Mouse (Mus musculus) midbrain, embryonic 16.5 days (tissue): Measurements from ENCODE around the gene Cd2bp2. TPM values are rescaled to one million over a fixed set of nuclear protein-coding genes. Genes with fewer than 3 reads are reported as not detected.

Experiments
- ATAC-seq: fragments of 200-750 bp; cut with Nextera tagmentation; 2 replicates; pipeline ENCODE4 v1.8.0; 2017; ENCODE audit warnings: moderate TSS enrichment
- H3K27ac ChIP-seq: fragments of 300-500 bp; sonication (generic); 2 replicates; pipeline ENCODE4 v1.5.1; 2014; ENCODE audit warnings: mild to moderate bottlenecking, low read length, mixed read lengths
- H3K27me3 ChIP-seq: fragments of 300-500 bp; sonication (generic); 2 replicates; pipeline ENCODE4 v1.6.1; 2014; ENCODE audit warnings: low read depth, low read length, mixed read lengths; ENCODE audit not compliant: control insufficient read depth, insufficient read depth
- H3K36me3 ChIP-seq: fragments of 300-500 bp; sonication (generic); 2 replicates; pipeline ENCODE4 v1.6.1; 2014; ENCODE audit warnings: mild to moderate bottlenecking, low read length, moderate library complexity, mixed read lengths; ENCODE audit not compliant: control insufficient read depth, insufficient read depth
- H3K4me1 ChIP-seq: fragments of 300-500 bp; sonication (generic); 2 replicates; pipeline ENCODE4 v1.6.1; 2014; ENCODE audit warnings: mild to moderate bottlenecking, low read length, mixed read lengths; ENCODE audit not compliant: control insufficient read depth, insufficient read depth
- H3K4me2 ChIP-seq: fragments of 300-500 bp; sonication (generic); 2 replicates; pipeline ENCODE4 v1.6.1; 2014; ENCODE audit warnings: mild to moderate bottlenecking, low read length, mixed read lengths
- H3K4me3 ChIP-seq: fragments of 300-500 bp; sonication (generic); 2 replicates; pipeline ENCODE4 v1.5.1; 2014; ENCODE audit warnings: low read depth, mild to moderate bottlenecking, low read length, moderate library complexity, mixed read lengths
- H3K9ac ChIP-seq: fragments of 300-500 bp; sonication (generic); 2 replicates; pipeline ENCODE4 v1.6.1; 2014; ENCODE audit warnings: low read depth, low read length, mixed read lengths
- H3K9me3 ChIP-seq: fragments of 300-500 bp; sonication (generic); replicated peaks from 2 replicates; pipeline ENCODE4 v1.6.1; 2014; ENCODE audit warnings: mild to moderate bottlenecking, low read length, mixed read lengths; ENCODE audit not compliant: control insufficient read depth, poor library complexity, severe bottlenecking
- WGBS: fragments of 180-500 bp; shearing (Covaris S2); extraction: QIAGEN DNeasy Blood & Tissue Kit; methylation state at CpG from one replicate; pipeline ENCODE4 v1.1.7; 2014; 5-methylcytosine and 5-hydroxymethylcytosine counted together
- polyA plus RNA-seq: library from polyadenylated mRNA; unstranded; fragments of >200 nt; fragmentation: Nextera tagmentation; extraction: Ambion mirVana; gene quantifications from 2 replicates; pipeline ENCODE4 v1.2.1, GENCODE M21; 2015

Cd2bp2 gene
- polyA plus RNA-seq, 1 experiment from 2014 or later: 76.1 TPM

DNA sequence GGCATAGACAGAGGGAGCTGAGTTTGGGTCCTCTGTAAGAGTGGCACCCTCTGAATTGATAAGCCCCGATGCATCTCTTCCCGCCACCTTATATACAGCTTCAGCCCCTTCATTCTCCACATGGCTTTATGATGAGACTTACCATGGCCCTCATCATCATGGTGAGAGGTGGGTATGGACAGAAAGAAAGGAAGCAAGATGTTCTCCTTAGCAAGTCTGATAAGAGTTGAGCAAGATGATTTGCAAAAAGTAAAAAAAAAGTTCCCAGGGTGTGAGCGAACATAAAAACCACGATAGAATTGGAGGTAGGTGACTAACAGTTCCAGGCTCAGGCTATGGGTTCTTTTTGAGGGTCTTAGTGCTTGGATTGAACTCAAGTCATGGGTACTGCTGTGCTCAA, 22.8 kb upstream of the Cd2bp2 start:
- no peak for ATAC-seq
- H3K9me3 ChIP-seq: no peaks in the 10 kb centered on the region
- no peaks in the 10 kb centered on the region for H3K36me3 ChIP-seq
- no peak overlapping the region for H3K9ac ChIP-seq
- WGBS: 97% methylated on average over 4 of the region's 4 CpGs
- H3K27ac ChIP-seq: no peak overlapping the region
- no peaks in the 10 kb centered on the region for H3K4me1 ChIP-seq
- no peak overlapping the region for H3K4me3 ChIP-seq
- H3K27me3 ChIP-seq: no peaks in the 10 kb centered on the region
- H3K4me2 ChIP-seq: no peak overlapping the region

DNA sequence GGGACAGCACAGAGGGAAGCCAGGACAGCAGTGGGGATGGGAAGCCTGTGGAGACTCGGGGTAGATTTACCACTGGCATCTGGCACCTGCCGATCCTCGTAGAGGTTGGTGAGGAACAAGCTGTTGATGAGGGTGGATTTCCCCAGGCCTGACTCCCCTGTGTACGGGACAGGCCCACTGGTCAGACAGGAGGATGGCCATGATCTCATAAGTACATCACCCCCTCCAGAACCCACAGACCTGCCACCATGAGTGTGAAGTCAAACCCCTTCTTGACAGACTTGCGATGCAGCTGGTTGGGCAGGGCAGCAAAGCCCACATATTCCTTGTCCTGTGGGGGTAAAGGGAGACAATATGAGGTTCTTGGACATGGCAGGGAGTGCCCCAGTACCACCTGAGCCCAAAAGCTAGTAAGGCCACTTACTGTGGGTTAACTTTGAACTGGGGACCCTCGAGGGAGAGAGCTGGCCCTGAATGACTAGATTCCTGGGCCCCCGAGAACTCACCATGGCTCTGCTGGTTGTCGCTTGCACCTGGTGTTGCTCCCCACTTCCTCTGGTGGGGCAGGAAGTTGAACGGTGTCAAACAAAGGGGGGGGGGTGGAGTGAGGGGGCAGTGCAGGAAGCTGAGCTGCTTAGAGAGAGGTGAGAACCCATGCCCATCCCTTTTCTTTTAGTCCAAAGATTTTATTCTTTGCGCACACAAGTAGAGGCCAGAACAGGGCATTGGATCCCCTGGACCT, 22.2 kb upstream of the Cd2bp2 start:
- 80% methylated on average over 10 of the region's 10 CpGs for WGBS
- H3K4me3 ChIP-seq: no peak overlapping the region
- H3K4me1 ChIP-seq: no peaks in the 10 kb centered on the region
- H3K9ac ChIP-seq: no peak overlapping the region
- no peak for ATAC-seq
- no peaks in the 10 kb centered on the region for H3K9me3 ChIP-seq
- H3K27ac ChIP-seq: no peak overlapping the region
- H3K36me3 ChIP-seq: no peaks in the 10 kb centered on the region
- H3K4me2 ChIP-seq: no peak overlapping the region
- H3K27me3 ChIP-seq: no peaks in the 10 kb centered on the region

DNA sequence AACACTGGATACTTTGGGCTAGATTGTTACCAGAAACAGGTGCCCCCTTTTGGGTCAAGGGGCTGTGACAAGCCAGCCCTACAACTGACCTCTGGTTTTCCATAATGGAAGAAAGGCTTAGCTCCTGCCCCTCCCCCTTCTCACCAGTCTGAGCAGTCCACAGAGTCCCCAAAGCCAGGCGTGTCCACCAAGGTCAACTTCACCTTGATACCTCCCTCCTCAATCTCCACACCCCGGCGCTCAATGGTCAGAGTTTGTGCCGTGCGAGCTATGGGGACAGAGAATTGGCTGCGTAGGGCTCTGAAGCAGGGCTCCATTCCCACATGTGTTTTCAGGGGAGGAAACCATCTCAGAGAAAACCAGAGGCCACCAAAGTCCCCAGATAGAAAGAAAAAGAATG, 21.6 kb upstream of the Cd2bp2 start:
- Histone ChIP-seq H3K4me1 (no peaks in the 10 kb centered on the region), H3K36me3 (no peaks in the 10 kb centered on the region), H3K4me2 (no peak overlapping the region), H3K9me3 (no peaks in the 10 kb centered on the region), H3K9ac (no peak overlapping the region), H3K4me3 (no peak overlapping the region), H3K27ac (no peak overlapping the region), H3K27me3 (no peaks in the 10 kb centered on the region)
- WGBS: 92% methylated on average over 6 of the region's 6 CpGs
- ATAC-seq: no peak

DNA sequence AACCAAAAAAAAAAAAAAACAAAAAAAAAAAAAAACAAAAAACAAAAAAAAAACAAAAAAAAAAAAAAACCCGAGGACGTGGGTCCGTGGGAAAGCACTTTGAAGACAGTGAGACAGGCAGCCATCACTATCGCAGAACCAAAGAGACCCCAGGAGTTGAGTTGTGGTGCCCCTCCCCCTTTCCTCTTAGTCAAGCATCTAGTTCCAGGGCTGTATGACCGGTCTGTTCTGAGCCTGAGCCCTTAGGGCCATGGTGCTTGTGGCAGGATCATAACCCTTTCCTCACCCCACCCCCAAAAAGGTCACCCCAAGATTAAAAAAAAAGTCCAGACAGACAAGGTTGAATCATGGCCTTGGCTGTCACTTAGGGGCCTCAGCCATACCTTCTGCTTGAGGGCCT, 20.5 kb upstream of the Cd2bp2 start:
- Histone ChIP-seq H3K9me3 (no peaks in the 10 kb centered on the region), H3K4me3 (no peak overlapping the region), H3K27ac (no peak overlapping the region), H3K27me3 (no peaks in the 10 kb centered on the region), H3K36me3 (no peaks in the 10 kb centered on the region), H3K4me2 (no peak overlapping the region), H3K9ac (no peak overlapping the region), H3K4me1 (no peaks in the 10 kb centered on the region)
- 90% methylated on average over 5 of the region's 5 CpGs for WGBS
- no peak for ATAC-seq

DNA sequence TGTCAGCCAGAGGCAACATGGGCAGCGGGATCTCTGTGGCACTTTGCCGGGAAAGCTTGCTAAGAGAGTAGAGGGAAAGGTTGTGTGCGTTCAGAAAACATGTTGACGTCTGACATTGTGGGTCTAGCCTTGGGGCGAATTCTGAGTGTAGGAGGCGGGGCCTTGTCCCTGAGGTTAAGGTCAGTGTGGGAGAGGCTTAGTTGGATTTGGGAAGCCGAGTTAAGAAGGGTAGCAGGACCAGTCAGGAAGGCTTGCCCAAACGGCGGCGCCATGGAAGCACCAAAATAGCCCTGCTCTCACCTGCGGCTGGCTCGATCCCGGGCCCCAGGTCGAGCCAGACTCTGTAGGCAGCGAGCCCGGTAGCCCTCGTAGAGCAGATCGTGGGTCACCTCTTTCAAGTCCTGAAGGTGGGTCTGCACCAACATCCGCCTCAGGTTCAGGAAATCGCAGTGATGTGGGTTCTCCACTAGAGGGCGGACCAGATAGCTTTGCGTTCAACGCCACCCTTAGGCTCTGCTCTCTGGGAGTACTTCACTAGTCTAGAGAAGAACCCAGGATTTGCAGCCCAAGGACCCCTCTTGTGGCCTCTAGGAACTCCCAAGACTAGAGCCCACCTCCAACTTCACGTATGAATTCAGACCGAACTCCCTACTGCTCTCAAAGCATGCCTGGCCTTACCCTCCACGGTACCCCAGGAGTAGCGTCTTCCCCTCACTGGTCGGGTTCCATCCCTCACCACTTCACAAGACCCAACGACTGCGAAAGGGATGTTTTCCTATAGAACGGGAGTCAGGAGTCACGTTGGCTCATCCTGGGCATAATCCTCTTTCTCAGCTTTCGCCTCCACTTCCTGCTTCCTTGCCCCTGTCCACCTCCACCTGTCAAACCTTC, 19.4 kb upstream of the Cd2bp2 start:
- Histone ChIP-seq H3K4me3 (peak overlapping the region; percentile 19; the same call in 1 of the 2 replicates), H3K27me3 (no peaks in the 10 kb centered on the region), H3K4me2 (peak overlapping the region; percentile 43), H3K9ac (peak overlapping the region; percentile 42; the same call in 1 of the 2 replicates), H3K27ac (no peak overlapping the region), H3K9me3 (no peaks in the 10 kb centered on the region), H3K4me1 (no peaks in the 10 kb centered on the region), H3K36me3 (no peaks in the 10 kb centered on the region)
- no peak for ATAC-seq
- 22% methylated on average over 33 of the region's 33 CpGs for WGBS

DNA sequence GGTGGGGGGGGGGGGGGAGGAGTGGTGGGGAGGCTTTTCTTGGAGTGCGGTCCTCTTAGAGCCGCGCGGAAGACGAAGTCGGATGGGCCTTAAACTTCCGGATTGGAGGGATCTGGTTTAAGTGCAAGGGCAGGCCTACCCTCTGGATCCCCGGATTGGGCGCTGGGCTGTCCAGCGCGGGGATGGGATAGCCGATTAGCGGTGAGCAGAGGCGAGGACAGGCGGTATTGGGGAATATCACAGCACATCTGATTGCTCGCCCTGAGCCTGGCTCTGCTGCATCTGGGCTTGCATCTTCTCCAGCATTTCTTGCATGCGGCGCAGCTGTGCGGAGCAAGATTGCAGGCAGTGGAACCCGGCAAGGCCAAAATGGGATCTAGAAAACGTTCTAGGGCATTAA, 18.7 kb upstream of the Cd2bp2 start:
- WGBS: 27% methylated on average over 21 of the region's 21 CpGs
- no peak overlapping the region; the same call in 1 of the 2 replicates for H3K4me2 ChIP-seq
- H3K9me3 ChIP-seq: no peaks in the 10 kb centered on the region
- no peaks in the 10 kb centered on the region for H3K27me3 ChIP-seq
- peaks cover 1% of the 10 kb centered on the region for H3K4me1 ChIP-seq
- no peaks in the 10 kb centered on the region for H3K36me3 ChIP-seq
- no peak for ATAC-seq
- no peak overlapping the region for H3K4me3 ChIP-seq
- 0 out of 2 replicates have a peak overlapping the region, but pooled peaks have one; percentile 7 for H3K9ac ChIP-seq
- H3K27ac ChIP-seq: no peak overlapping the region

DNA sequence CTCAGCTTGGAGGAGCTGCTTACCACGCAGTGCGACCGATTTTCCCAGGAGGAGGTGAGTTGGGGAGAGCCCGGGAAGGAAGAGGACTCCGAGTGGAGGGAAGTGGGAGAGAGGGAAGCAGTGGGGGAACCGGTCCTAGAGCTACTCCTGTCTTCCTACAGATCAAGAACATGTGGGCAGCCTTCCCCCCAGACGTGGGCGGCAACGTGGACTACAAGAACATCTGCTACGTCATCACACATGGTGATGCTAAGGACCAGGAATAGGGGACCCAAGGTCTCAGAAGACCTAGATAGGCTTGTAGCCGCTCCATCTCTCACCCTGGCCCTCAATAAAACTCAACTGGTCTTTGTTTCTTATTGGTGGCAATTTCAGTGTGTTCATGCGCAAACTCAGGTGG, 18.1 kb upstream of the Cd2bp2 start:
- H3K4me3 ChIP-seq: no peak overlapping the region
- no peaks in the 10 kb centered on the region for H3K27me3 ChIP-seq
- H3K9ac ChIP-seq: no peak overlapping the region
- H3K4me1 ChIP-seq: peaks cover 3% of the 10 kb centered on the region
- H3K9me3 ChIP-seq: no peaks in the 10 kb centered on the region
- no peak for ATAC-seq
- WGBS: 54% methylated on average over 12 of the region's 12 CpGs
- no peak overlapping the region for H3K4me2 ChIP-seq
- H3K36me3 ChIP-seq: no peaks in the 10 kb centered on the region
- H3K27ac ChIP-seq: no peak overlapping the region

DNA sequence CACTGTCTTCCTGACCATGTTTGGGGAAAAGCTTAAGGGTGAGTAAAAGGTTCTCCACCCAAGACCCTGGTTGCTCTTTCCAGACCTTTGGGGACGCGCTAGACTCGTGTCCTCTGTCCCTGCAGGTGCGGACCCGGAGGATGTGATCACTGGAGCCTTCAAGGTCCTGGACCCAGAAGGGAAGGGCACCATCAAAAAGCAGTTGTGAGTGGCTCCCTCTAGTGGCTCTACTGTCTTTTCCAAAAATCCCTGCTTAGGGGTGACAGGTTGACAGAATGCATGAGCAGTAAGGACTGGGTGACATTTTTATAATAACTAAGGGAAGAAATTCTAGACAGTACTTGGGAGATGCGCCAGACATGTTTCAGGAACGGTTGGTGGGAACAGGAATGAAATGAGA, 17.6 kb upstream of the Cd2bp2 start:
- Histone ChIP-seq H3K27ac (no peak overlapping the region), H3K4me2 (no peak overlapping the region), H3K27me3 (no peaks in the 10 kb centered on the region), H3K4me3 (no peak overlapping the region), H3K9ac (no peak overlapping the region), H3K36me3 (no peaks in the 10 kb centered on the region), H3K9me3 (no peaks in the 10 kb centered on the region), H3K4me1 (peaks cover 3% of the 10 kb centered on the region)
- WGBS: 41% methylated on average over 7 of the region's 7 CpGs
- no peak for ATAC-seq
